Mouse (Mus musculus) heart, postnatal 10 days (tissue): Measurements from ENCODE around the gene St8sia2. TPM values are rescaled to one million over a fixed set of nuclear protein-coding genes. Genes with fewer than 3 reads are reported as not detected.

ENCODE experiments used
- DNase-seq, 2 experiments: peaks; one replicate each; pipeline ENCODE4 v3.0.0; 2021
- intact Hi-C: fragments of 180-260 bp; cut with DNase I; formaldehyde crosslinking; loops from one replicate; pipeline ENCODE4 v1.15.1; 2025
- total RNA-seq, 2 experiments: library from RNA; stranded (reverse); gene quantifications; 2 replicates each; pipeline ENCODE4 v1.2.3; 2021

St8sia2 gene
- total RNA-seq, 2 experiments from 2014 or later = 1.3 to 2.0 TPM

GRCm38 (mm10) chr7:73890891-73891610 lies 122.4 kb downstream of the St8sia2 start:
- DNase-seq = no peak
- intact Hi-C loops = no loop called here

DNA sequence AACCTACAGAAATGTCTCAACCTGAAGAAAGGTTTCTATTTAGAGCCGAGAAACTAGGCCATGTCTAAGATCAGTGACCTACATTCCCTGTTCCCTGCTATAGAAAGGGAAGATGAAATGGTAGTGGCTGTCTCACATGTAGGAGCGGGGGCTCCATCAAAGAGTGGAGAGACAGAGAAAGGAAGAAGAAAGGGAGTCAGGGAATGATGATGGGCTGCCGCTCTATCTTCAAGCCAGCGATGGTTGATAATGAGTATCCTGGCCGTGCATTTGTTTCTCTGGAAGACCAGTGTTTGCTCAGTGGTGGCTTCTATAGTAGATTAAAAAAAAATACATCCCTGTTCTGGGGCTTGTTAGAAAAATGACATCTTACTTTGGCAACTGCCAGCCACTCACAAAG lies 123.0 kb downstream of the St8sia2 start:
- intact Hi-C loops = no loop called here
- DNase-seq = no peak
